Mouse (Mus musculus) ES-E14 (cell line): ENCODE data around the gene Dscam.

ENCODE experiments used
- HCFC1 ChIP-seq: IDR thresholded peaks from 2 replicates; pipeline ENCODE4 v1.6.1; 2012; ENCODE audit warnings: low read length, inconsistent platforms, borderline replicate concordance; ENCODE audit not compliant: insufficient read depth
- MAFK ChIP-seq: IDR thresholded peaks from 2 replicates; pipeline ENCODE4 v1.6.1; 2014; ENCODE audit warnings: mild to moderate bottlenecking, low read depth, low read length, inconsistent platforms; ENCODE audit not compliant: insufficient read depth
- ZC3H11A ChIP-seq: IDR thresholded peaks from 2 replicates; pipeline ENCODE4 v1.6.1; 2012; ENCODE audit warnings: low read depth, mild to moderate bottlenecking, inconsistent platforms, low read length, borderline replicate concordance

DNA sequence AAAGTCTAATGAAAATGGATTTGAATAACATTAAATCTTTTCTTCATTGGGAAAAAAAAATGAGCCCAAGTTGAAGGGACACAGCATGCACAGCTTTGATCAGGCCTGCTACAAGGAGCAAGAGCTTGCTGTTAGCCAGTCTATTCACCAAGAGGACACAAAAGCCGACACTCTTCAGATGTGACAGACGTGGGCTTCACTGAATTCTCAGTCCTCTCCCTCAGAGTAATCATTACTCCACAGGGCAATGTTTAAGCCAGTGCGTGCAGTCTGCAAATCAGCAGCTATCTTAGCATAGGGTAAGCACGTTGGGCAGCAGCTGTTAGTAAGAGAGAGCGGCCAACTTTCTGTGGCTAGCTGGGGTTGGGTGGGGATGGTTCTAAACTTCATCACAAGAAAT is 391.5 kb downstream of the Dscam start:
- no peak for TF ChIP-seq ZC3H11A
- TF ChIP-seq HCFC1 = no peak
- no peak for TF ChIP-seq MAFK
